Mouse (Mus musculus) lung, adult 2 months (tissue): ENCODE results near the gene Pdia4.

Experiments
- CTCF ChIP-seq: fragments of 200-500 bp; IDR thresholded peaks from 2 replicates; pipeline ENCODE4 v1.5.1; 2011; ENCODE audit warnings: mild to moderate bottlenecking, low read length, control low read depth; ENCODE audit not compliant: insufficient read depth
- POLR2A ChIP-seq: fragments of 200-500 bp; IDR thresholded peaks from 2 replicates; pipeline ENCODE4 v1.6.1; 2011; ENCODE audit warnings: low read depth, mild to moderate bottlenecking, control low read depth, low read length, borderline replicate concordance; ENCODE audit errors: extremely low read depth

DNA sequence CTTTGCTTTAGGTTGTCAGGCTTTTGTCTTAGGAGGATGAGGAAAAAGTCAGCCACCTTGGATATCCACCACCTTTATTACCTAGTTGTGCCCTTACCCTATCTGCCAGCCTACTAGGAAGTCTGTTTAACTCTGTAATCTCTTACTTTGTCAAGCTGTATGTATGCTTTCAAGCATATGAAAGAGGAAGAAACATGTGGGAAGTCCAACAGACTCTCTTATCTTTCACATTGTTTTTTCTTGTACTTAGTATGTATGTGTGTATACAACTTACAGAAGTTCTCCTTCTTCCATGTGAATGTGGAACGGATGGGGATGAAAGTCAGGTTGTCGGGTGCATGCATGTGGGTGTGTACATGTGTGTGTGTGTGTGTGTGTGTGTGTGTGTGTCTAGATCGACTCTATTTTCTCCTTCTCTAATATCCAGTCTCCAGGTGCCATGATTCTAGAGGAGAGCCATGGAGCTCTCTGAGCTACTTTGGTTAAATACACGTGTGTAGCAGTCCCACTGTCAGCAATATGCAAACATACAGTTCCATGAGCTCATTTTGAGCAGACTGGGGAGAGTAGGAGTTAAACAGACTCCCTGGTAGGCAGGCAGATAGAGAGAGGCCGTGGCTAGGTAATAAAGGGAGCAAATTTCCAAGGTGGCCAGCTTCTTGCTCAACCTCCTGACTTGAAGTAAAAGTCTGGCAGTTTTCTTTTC, 28.4 kb downstream of the Pdia4 start:
- TF ChIP-seq CTCF (no peak), POLR2A (no peak)
